Mouse (Mus musculus) ES-E14 (cell line): ENCODE data around the gene Ttc13. TPM values are rescaled to one million over a fixed set of nuclear protein-coding genes. Genes with fewer than 3 reads are reported as not detected.

ENCODE experiments used
- DNase-seq: peaks from one replicate; pipeline ENCODE4 v3.0.0-alpha.2; 2013; ENCODE audit warnings: low read depth, low spot score
- H3K27ac ChIP-seq: 2 replicates; pipeline ENCODE4 v1.5.1; 2012; ENCODE audit warnings: low read depth, mild to moderate bottlenecking, low read length, moderate library complexity, mixed read lengths; ENCODE audit not compliant: poor library complexity, insufficient read depth, severe bottlenecking
- H3K36me3 ChIP-seq: 2 replicates; pipeline ENCODE4 v1.6.1; 2012; ENCODE audit warnings: mild to moderate bottlenecking, low read length, moderate library complexity, mixed read lengths; ENCODE audit not compliant: control insufficient read depth, poor library complexity, insufficient read depth, severe bottlenecking
- H3K4me1 ChIP-seq, 2 experiments: fragments of 150-350 bp in 1 of 2; sonication (generic) in 1 of 2; 2 replicates each; pipeline ENCODE4 v1.6.1; 2012; ENCODE audit warnings: low read length in 2 of 2, mild to moderate bottlenecking in 1 of 2, mixed read lengths in 1 of 2; ENCODE audit not compliant: control insufficient read depth in 2 of 2, insufficient read depth in 2 of 2, poor library complexity in 1 of 2
- H3K4me3 ChIP-seq, 2 experiments: fragments of 150-350 bp in 1 of 2; sonication (generic) in 1 of 2; 2 replicates each; pipeline ENCODE4 v1.5.1; 2012; ENCODE audit warnings: low read length in 2 of 2, low read depth in 1 of 2, mild to moderate bottlenecking in 1 of 2, mixed read lengths in 1 of 2; ENCODE audit not compliant: insufficient read depth in 1 of 2, poor library complexity in 1 of 2, severe bottlenecking in 1 of 2
- H3K9ac ChIP-seq: 2 replicates; pipeline ENCODE4 v1.6.1; 2012; ENCODE audit warnings: low read depth, mild to moderate bottlenecking, low read length, mixed read lengths; ENCODE audit not compliant: poor library complexity, insufficient read depth, severe bottlenecking
- H3K9me3 ChIP-seq: fragments of 150-350 bp; sonication (generic); 2 replicates; pipeline ENCODE4 v1.6.1; 2012; ENCODE audit warnings: low read depth, mild to moderate bottlenecking, low read length; ENCODE audit not compliant: control insufficient read depth, insufficient read depth
- CHD2 ChIP-seq: IDR thresholded peaks from 2 replicates; pipeline ENCODE4 v1.6.1; 2014; ENCODE audit warnings: mild to moderate bottlenecking, low read depth, low read length, inconsistent platforms
- HCFC1 ChIP-seq: IDR thresholded peaks from 2 replicates; pipeline ENCODE4 v1.6.1; 2012; ENCODE audit warnings: low read length, inconsistent platforms, borderline replicate concordance; ENCODE audit not compliant: insufficient read depth
- MAFK ChIP-seq: IDR thresholded peaks from 2 replicates; pipeline ENCODE4 v1.6.1; 2014; ENCODE audit warnings: mild to moderate bottlenecking, low read depth, low read length, inconsistent platforms; ENCODE audit not compliant: insufficient read depth
- ZC3H11A ChIP-seq: IDR thresholded peaks from 2 replicates; pipeline ENCODE4 v1.6.1; 2012; ENCODE audit warnings: low read depth, mild to moderate bottlenecking, inconsistent platforms, low read length, borderline replicate concordance
- ZNF384 ChIP-seq: IDR thresholded peaks from 2 replicates; pipeline ENCODE4 v1.6.1; 2012; ENCODE audit warnings: low read depth, low read length, inconsistent platforms
- in situ Hi-C, 2 experiments: fragments of 600-800 bp; cut with MboI; formaldehyde crosslinking; loops; one replicate each; pipeline ENCODE4 v1.15.1; 2025; ENCODE audit warnings: low sequenced_read_pairs in 2 of 2, inconsistent platforms in 1 of 2; ENCODE audit not compliant: unreplicated experiment in 2 of 2
- total RNA-seq: library from RNA; depleted of rRNA; stranded (reverse); fragments of 300-350 nt; gene quantifications from 2 replicates; pipeline ENCODE4 v1.2.3, GENCODE M21; 2012

Gene Ttc13
- total RNA-seq, 1 experiment = 74.8 TPM

GRCm38 (mm10) chr8:124752325-124752862 lies 30.6 kb upstream of the Ttc13 start:
- no peak for TF ChIP-seq MAFK
- no peak for TF ChIP-seq ZC3H11A
- no peak for TF ChIP-seq CHD2
- TF ChIP-seq HCFC1 = no peak
- no peak for TF ChIP-seq ZNF384
- H3K36me3 ChIP-seq = no peaks in the 10 kb centered on the region
- no peak overlapping the region for H3K27ac ChIP-seq
- no peaks in the 10 kb centered on the region for H3K9me3 ChIP-seq
- peaks cover 3 to 15% of the 10 kb centered on the region in 2 experiments; a peak in 2 of 4 replicates for H3K4me1 ChIP-seq
- H3K9ac ChIP-seq = no peak overlapping the region
- in situ Hi-C loops = no loop called here
- DNase-seq = no peak
- H3K4me3 ChIP-seq = peak overlapping the region; percentile 30 to 89; a peak in 2 of 4 replicates

GRCm38 (mm10) chr8:124751709-124752173 lies 30.0 kb upstream of the Ttc13 start, which contains the start of gene Fam89a:
Fam89a (minus strand) TSS chr8:124751832.
- in situ Hi-C loops = no loop called here
- no peak within 1 kb of the TSS for H3K27ac ChIP-seq
- TF ChIP-seq HCFC1 (peak; percentile 15; the same call in 1 of the 2 replicates), MAFK (no peak)

GRCm38 (mm10) chr8:124751191-124751590 lies 29.4 kb upstream of the Ttc13 start:
- Histone ChIP-seq H3K9ac (peak overlapping the region; percentile 77), H3K36me3 (no peaks in the 10 kb centered on the region), H3K9me3 (no peaks in the 10 kb centered on the region), H3K4me1 (peaks cover 3 to 11% of the 10 kb centered on the region in 2 experiments; a peak in 2 of 4 replicates), H3K4me3 (peak overlapping the region; percentile 89 to 92), H3K27ac (no peak overlapping the region)
- no peak for DNase-seq
- in situ Hi-C loops = no loop called here
- no peak for TF ChIP-seq ZC3H11A
- TF ChIP-seq CHD2 = no peak
- TF ChIP-seq ZNF384 = no peak
- TF ChIP-seq MAFK = no peak
- no peak for TF ChIP-seq HCFC1

More at GRCm38 (mm10) chr8:124751709-124752173, 30.0 kb upstream of the Ttc13 start, which contains the start of gene Fam89a:
- Histone ChIP-seq H3K4me1 (peaks cover 3 to 13% of the 10 kb centered on the region in 2 experiments; a peak in 2 of 4 replicates), H3K9ac (peak within 1 kb of the TSS; percentile 77), H3K36me3 (no peaks in the 10 kb centered on the region), H3K9me3 (no peaks in the 10 kb centered on the region), H3K4me3 (peak within 1 kb of the TSS; percentile 89 to 92)
- DNase-seq = peak; percentile 54

DNA sequence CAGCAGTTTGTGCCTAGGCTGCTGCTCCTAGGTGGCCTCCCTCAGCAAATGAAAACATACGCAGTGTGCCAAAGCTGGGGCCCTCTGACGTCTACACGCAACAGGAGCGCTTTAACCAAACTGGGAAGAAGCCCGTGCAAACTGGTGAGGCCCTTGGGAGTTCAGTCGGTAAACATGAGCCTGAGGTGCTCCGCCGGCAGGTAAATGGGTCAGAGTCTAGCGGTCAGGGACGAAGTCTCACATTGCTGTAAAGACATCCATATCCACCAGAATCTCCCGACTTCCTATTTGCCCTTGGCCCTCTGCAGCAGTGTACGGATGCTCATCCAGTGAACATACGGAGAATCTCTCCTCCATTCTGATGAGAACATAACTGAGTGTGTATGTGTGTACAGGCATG lies 24.9 kb upstream of the Ttc13 start:
- Histone ChIP-seq H3K9me3 (no peaks in the 10 kb centered on the region), H3K4me1 (peaks cover 3% of the 10 kb centered on the region in 2 experiments; a peak in 1 of 4 replicates), H3K36me3 (no peaks in the 10 kb centered on the region), H3K27ac (no peak overlapping the region), H3K4me3 (no peak overlapping the region), H3K9ac (no peak overlapping the region)
- no peak for TF ChIP-seq MAFK
- no peak for TF ChIP-seq ZNF384
- no peak for TF ChIP-seq CHD2
- TF ChIP-seq ZC3H11A = no peak
- no peak for TF ChIP-seq HCFC1
- DNase-seq = no peak
- in situ Hi-C loops = no loop called here

GRCm38 (mm10) chr8:124739268-124739667 lies 17.5 kb upstream of the Ttc13 start:
- H3K4me1 ChIP-seq = 0 out of 4 replicates have a peak, but pooled peaks cover 0 to 3% of the 10 kb centered on the region in 2 experiments
- H3K4me3 ChIP-seq = no peak overlapping the region
- H3K36me3 ChIP-seq = no peaks in the 10 kb centered on the region; the same call in 1 of the 2 replicates
- no peak overlapping the region for H3K27ac ChIP-seq
- no peak overlapping the region for H3K9ac ChIP-seq
- in situ Hi-C loops = no loop called here
- DNase-seq = no peak
- TF ChIP-seq HCFC1 = no peak
- no peak for TF ChIP-seq ZNF384
- TF ChIP-seq ZC3H11A = no peak
- TF ChIP-seq CHD2 = no peak
- no peak for TF ChIP-seq MAFK
- no peaks in the 10 kb centered on the region for H3K9me3 ChIP-seq
